Mouse (Mus musculus): ENCODE measurements at regions not wholly inside any gene's neighbourhood (a gene's known extent, or its start where the extent isn't known, plus 50 kb on each side); places are given as distances from the start of the nearest gene placed in this dataset.
A peak's percentile ranks its signal among the peaks of the same experiment; 100 is the strongest.

DNA sequence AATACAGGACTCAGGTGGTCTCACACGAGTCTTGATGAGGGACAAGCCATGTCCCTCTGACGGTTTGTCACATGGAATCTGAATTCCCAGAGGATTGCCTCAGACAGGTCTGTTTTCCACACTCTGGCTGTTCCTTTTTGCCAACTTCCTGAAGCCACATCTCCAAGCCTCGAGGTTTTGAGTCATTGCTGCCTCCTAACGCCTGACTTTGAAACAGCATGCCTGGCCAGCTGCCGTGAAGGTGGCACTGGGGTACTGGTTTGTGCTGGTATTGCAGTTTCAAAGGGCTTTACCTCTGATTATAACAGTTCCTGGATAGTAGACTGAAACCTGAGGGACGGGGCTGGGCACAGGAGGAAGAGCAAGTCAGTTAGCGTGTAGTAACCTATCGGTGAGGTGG, 117.1 kb upstream of the Dnajc19 start:
- Histone ChIP-seq H3K4me2 (ENCODE audit: low read length) (peak overlapping the region; percentile 43), H3K27me3 (replicated peaks; ENCODE audit: control insufficient read depth, insufficient read depth, low read length) (no peaks in the 10 kb centered on the region), H3K4me1 (ENCODE audit: control insufficient read depth, insufficient read depth, low read length) (peaks cover 11% of the 10 kb centered on the region; the same call in 1 of the 2 replicates), H3K9ac (ENCODE audit: low read length) (peak overlapping the region; percentile 13; the same call in 1 of the 2 replicates), H3K27ac (ENCODE audit: low read depth, low read length) (no peak overlapping the region; the same call in 1 of the 2 replicates), H3K4me3 (ENCODE audit: low read depth, low read length) (peak overlapping the region; percentile 24), H3K9me3 (replicated peaks; ENCODE audit: control insufficient read depth, low read length) (no peaks in the 10 kb centered on the region), H3K36me3 (ENCODE audit: control insufficient read depth, insufficient read depth, low read length) (no peaks in the 10 kb centered on the region)
- 35% methylated on average over 8 of the region's 8 CpGs for WGBS
- DNase-seq (ENCODE audit: low spot score) (peak; percentile 64), ATAC-seq (peak; percentile 27)

GRCm38 (mm10) chr3:34197163-34197455, 116.0 kb upstream of the Dnajc19 start:
- Histone ChIP-seq H3K27ac (ENCODE audit: low read depth, low read length) (peak overlapping the region; percentile 83; the same call in 1 of the 2 replicates), H3K27me3 (replicated peaks; ENCODE audit: control insufficient read depth, insufficient read depth, low read length) (no peaks in the 10 kb centered on the region), H3K36me3 (ENCODE audit: control insufficient read depth, insufficient read depth, low read length) (no peaks in the 10 kb centered on the region), H3K9me3 (replicated peaks; ENCODE audit: control insufficient read depth, low read length) (no peaks in the 10 kb centered on the region), H3K4me2 (ENCODE audit: low read length) (peak overlapping the region; percentile 43), H3K4me3 (ENCODE audit: low read depth, low read length) (peak overlapping the region; percentile 24), H3K9ac (ENCODE audit: low read length) (peak overlapping the region; percentile 54; the same call in 1 of the 2 replicates), H3K4me1 (ENCODE audit: control insufficient read depth, insufficient read depth, low read length) (peaks cover 11% of the 10 kb centered on the region; the same call in 1 of the 2 replicates)
- ATAC-seq (no peak), DNase-seq (ENCODE audit: low spot score) (no peak)
- 14% methylated on average over 10 of the region's 10 CpGs for WGBS

DNA sequence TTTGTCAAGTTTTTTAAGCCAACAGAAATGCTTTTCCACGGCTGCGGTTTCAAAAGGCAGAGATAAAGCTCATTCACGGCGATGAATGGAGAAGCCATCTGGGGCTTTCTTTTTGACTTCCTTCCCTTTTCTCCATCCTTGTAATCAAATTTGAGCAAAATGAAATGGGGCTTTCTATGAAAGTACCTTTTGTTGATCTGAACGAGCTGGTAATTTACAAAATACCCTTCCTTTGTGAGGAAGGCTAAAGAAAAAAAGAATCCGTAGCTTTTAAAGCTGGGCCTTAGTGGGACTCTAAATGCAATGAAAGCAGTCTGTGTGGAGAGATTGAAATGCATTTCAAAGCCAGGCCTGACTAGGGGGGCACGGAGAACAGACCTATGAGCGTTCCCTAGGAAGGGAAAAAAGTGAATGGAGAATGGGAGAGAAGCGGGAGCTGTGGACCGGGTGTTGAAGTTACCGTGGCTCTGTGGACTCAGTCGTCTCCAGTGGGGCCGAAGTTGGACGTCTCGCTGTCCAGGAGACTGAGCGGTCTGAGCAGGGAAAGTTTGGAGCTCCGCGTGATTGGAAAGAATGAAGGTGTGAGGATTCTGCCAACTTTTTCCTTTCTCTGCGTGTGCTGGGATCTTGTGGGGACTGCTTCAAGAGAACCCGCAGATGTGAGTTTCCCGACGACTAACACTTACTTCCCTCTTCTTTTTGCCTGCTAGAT, 115.5 kb upstream of the Dnajc19 start:
- Histone ChIP-seq H3K4me2 (ENCODE audit: low read length) (peak overlapping the region; percentile 43), H3K27me3 (replicated peaks; ENCODE audit: control insufficient read depth, insufficient read depth, low read length) (no peaks in the 10 kb centered on the region), H3K36me3 (ENCODE audit: control insufficient read depth, insufficient read depth, low read length) (no peaks in the 10 kb centered on the region), H3K4me1 (ENCODE audit: control insufficient read depth, insufficient read depth, low read length) (peaks cover 11% of the 10 kb centered on the region; the same call in 1 of the 2 replicates), H3K9me3 (replicated peaks; ENCODE audit: control insufficient read depth, low read length) (no peaks in the 10 kb centered on the region), H3K27ac (ENCODE audit: low read depth, low read length) (peak overlapping the region; percentile 83; the same call in 1 of the 2 replicates), H3K9ac (ENCODE audit: low read length) (peak overlapping the region; percentile 54; the same call in 1 of the 2 replicates), H3K4me3 (ENCODE audit: low read depth, low read length) (peak overlapping the region; percentile 24)
- DNase-seq (ENCODE audit: low spot score) (peak; percentile 77), ATAC-seq (peak; percentile 66)
- WGBS, result 10% methylated on average over 22 of the region's 22 CpGs

DNA sequence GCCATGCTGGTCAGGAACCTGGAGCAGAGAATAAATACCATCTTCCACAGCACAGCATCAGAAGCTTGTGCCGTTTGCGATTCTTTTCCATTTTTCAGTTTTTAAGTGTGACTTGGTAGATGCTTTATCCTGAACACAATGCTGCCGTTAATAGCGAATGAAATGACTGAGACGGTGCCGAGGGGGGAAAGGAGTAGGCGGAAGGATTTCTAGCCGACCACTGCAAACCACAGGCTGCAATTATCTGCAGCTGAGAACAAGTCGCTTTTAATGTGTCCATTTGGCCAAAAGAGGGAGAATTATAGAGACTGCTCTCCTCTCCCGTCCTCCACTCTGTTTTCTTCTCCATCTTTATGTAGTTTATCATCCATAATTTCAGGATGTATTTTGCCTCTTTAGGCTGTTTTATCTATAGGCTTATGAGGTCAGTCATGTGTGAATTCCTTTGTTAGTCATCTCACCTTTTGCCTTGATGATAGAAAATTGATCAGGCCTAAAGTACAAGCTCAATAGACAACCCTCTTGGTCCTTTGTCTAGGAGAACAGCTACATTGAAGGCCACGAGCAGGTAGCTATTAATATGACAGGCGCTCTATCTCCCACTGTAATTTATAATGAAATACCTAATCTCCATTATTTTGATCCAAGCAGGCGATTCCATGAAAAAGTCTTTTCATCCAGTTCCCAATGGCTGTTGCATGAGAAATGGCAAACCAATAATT, 114.8 kb upstream of the Dnajc19 start:
- Histone ChIP-seq H3K4me3 (ENCODE audit: low read depth, low read length) (no peak overlapping the region), H3K27ac (ENCODE audit: low read depth, low read length) (peak overlapping the region; percentile 22; the same call in 1 of the 2 replicates), H3K27me3 (replicated peaks; ENCODE audit: control insufficient read depth, insufficient read depth, low read length) (no peaks in the 10 kb centered on the region), H3K36me3 (ENCODE audit: control insufficient read depth, insufficient read depth, low read length) (no peaks in the 10 kb centered on the region), H3K9ac (ENCODE audit: low read length) (peak overlapping the region; percentile 29; the same call in 1 of the 2 replicates), H3K9me3 (replicated peaks; ENCODE audit: control insufficient read depth, low read length) (no peaks in the 10 kb centered on the region), H3K4me2 (ENCODE audit: low read length) (peak overlapping the region; percentile 43), H3K4me1 (ENCODE audit: control insufficient read depth, insufficient read depth, low read length) (peaks cover 11% of the 10 kb centered on the region; the same call in 1 of the 2 replicates)
- DNase-seq (ENCODE audit: low spot score) (peak; percentile 69), ATAC-seq (peak; percentile 77)
- WGBS, result 19% methylated on average over 13 of the region's 13 CpGs

DNA sequence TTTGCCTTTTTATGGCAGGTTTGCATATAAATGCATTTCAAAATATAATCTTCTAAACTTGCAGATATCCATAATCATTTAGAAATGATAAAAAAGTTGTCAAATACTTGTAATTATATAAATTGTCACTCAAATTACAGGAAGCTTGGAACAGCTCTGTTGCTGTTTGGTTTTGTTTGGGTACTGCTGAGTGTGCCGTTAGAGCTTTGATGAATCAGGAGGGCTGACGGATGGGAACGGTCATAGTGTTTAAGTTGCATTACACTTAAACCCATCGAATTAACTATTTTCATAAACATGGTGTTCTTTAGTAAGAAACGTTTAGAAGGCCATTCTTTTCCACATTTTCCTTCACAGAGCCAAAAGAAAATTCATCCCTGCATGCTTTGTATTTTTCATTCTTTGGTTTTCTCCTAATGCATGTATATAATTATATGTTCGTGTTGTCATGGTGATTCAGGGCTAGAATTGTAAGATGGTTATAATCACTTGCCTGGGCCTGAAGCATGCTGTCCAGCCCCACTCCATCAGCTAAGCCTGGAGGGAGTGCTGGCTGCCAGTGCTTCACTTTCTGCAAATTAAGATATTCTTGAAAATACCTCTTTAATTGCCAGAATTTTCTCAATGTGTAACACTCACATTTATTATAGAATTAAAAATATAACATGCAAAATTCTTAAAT, 92.4 kb upstream of the Dnajc19 start:
- ATAC-seq, result peak; percentile 54; the same call in 1 of the 2 replicates

DNA sequence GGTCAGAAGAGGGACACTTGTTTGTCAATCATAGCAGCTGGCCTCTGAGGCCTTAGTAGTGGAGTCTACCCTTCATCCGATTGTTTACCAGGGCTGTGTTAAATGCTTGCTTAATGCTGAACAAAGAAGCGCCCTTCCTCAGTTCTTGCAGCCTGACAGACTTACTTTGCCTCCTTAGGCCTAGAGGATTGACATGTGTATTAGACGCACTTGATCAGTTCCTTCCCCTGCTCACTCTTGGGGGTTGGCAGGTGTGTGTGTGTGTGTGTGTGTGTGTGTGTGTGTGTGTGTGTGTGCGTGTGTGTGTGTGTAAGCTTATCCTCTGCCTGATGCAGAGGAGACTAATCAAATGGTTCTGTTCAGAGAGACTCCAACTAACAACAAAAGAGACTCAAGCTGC, 91.8 kb upstream of the Dnajc19 start:
- H3K9me3 ChIP-seq (replicated peaks; ENCODE audit: control insufficient read depth, low read length), result no peaks in the 10 kb centered on the region
- no peaks in the 10 kb centered on the region for H3K27me3 ChIP-seq (replicated peaks; ENCODE audit: control insufficient read depth, insufficient read depth, low read length)
- no peak for DNase-seq (ENCODE audit: low spot score)
- no peak overlapping the region for H3K9ac ChIP-seq (ENCODE audit: low read length)
- H3K4me3 ChIP-seq (ENCODE audit: low read depth, low read length), result no peak overlapping the region
- no peaks in the 10 kb centered on the region for H3K36me3 ChIP-seq (ENCODE audit: control insufficient read depth, insufficient read depth, low read length)
- no peak overlapping the region; the same call in 1 of the 2 replicates for H3K27ac ChIP-seq (ENCODE audit: low read depth, low read length)
- WGBS, result 58% methylated on average over 4 of the region's 4 CpGs
- no peak for ATAC-seq
- no peak overlapping the region for H3K4me2 ChIP-seq (ENCODE audit: low read length)
- peaks cover 6% of the 10 kb centered on the region; the same call in 1 of the 2 replicates for H3K4me1 ChIP-seq (ENCODE audit: control insufficient read depth, insufficient read depth, low read length)

More for the DNA sequence above, 92.4 kb upstream of the Dnajc19 start:
- H3K4me3 ChIP-seq (ENCODE audit: low read depth, low read length), result no peak overlapping the region
- 44% methylated on average over 6 of the region's 6 CpGs for whole genome bisulfite sequencing
- no peaks in the 10 kb centered on the region for H3K27me3 ChIP-seq (replicated peaks; ENCODE audit: control insufficient read depth, insufficient read depth, low read length)
- DNase-seq (ENCODE audit: low spot score), result peak; percentile 49
- no peak overlapping the region for H3K27ac ChIP-seq (ENCODE audit: low read depth, low read length)
- no peak overlapping the region for H3K4me2 ChIP-seq (ENCODE audit: low read length)
- H3K9ac ChIP-seq (ENCODE audit: low read length), result no peak overlapping the region
- no peaks in the 10 kb centered on the region for H3K36me3 ChIP-seq (ENCODE audit: control insufficient read depth, insufficient read depth, low read length)
- peaks cover 6% of the 10 kb centered on the region; the same call in 1 of the 2 replicates for H3K4me1 ChIP-seq (ENCODE audit: control insufficient read depth, insufficient read depth, low read length)
- H3K9me3 ChIP-seq (replicated peaks; ENCODE audit: control insufficient read depth, low read length), result no peaks in the 10 kb centered on the region

DNA sequence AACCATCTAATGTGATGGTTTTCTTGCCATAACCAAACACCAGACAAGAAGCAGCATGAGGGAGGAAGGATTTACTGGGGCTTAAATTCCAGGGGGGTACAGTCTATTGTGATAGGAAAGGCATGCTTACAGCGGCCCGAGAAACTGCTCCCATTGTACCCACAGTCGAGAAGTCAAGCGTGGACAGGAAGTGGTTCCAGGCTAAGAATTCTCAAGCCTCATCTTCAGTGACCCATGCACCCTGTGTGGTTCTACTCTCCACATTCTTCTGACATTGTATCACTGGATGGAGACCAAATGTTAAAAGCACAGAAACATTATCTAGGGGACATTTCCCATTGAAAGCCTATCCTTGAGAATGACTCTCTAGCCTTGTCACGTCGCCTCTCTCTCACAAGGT, 90.8 kb upstream of the Dnajc19 start:
- no peak for ATAC-seq
- WGBS, result 80% methylated on average over 6 of the region's 6 CpGs
- H3K27me3 ChIP-seq (replicated peaks; ENCODE audit: control insufficient read depth, insufficient read depth, low read length), result no peaks in the 10 kb centered on the region

GRCm38 (mm10) chr3:34168087-34168486, 87.0 kb upstream of the Dnajc19 start:
- Histone ChIP-seq H3K4me2 (ENCODE audit: low read length) (no peak overlapping the region), H3K4me1 (ENCODE audit: control insufficient read depth, insufficient read depth, low read length) (peaks cover 4% of the 10 kb centered on the region; the same call in 1 of the 2 replicates), H3K27ac (ENCODE audit: low read depth, low read length) (no peak overlapping the region), H3K27me3 (replicated peaks; ENCODE audit: control insufficient read depth, insufficient read depth, low read length) (no peaks in the 10 kb centered on the region), H3K9ac (ENCODE audit: low read length) (no peak overlapping the region), H3K36me3 (ENCODE audit: control insufficient read depth, insufficient read depth, low read length) (no peaks in the 10 kb centered on the region), H3K9me3 (replicated peaks; ENCODE audit: control insufficient read depth, low read length) (no peaks in the 10 kb centered on the region), H3K4me3 (ENCODE audit: low read depth, low read length) (no peak overlapping the region)
- 85% methylated on average over 1 of the region's 1 CpGs for WGBS
- no peak for ATAC-seq
- DNase-seq (ENCODE audit: low spot score), result no peak

More for the DNA sequence above, 90.8 kb upstream of the Dnajc19 start:
- Histone ChIP-seq H3K36me3 (ENCODE audit: control insufficient read depth, insufficient read depth, low read length) (no peaks in the 10 kb centered on the region), H3K9me3 (replicated peaks; ENCODE audit: control insufficient read depth, low read length) (no peaks in the 10 kb centered on the region), H3K9ac (ENCODE audit: low read length) (no peak overlapping the region), H3K4me1 (ENCODE audit: control insufficient read depth, insufficient read depth, low read length) (peaks cover 6% of the 10 kb centered on the region; the same call in 1 of the 2 replicates), H3K4me3 (ENCODE audit: low read depth, low read length) (no peak overlapping the region), H3K27ac (ENCODE audit: low read depth, low read length) (no peak overlapping the region), H3K4me2 (ENCODE audit: low read length) (no peak overlapping the region)
- DNase-seq (ENCODE audit: low spot score), result no peak

Data from forebrain, embryonic 14.5 days (tissue).